Mouse (Mus musculus): ENCODE results near the gene Kif2a.
"Not testable (repeated sequence)": the region's sequence is repeated elsewhere in the genome, so short reads cannot be mapped to it uniquely, and the experiment has no call there.

The Kif2a gene

DNA sequence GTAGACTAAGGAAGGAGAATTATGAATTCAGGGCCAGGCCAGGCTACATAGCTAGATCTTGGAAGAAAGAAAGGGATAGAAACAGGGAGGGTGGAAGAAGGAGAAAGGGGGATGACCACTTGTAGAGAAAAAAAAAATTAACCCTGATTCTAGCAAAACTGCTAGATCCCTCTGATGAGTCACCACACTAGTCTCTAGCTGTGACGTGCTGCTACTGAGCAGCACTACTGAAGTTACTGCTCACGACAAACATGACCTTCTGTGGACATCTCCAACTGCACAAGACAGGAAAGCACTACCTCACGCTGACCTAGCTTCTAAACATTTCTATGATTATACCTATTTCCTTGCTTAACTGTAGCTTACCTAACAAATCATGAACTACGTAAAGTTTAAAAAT, 93.6 kb downstream of the Kif2a start:
- no peak for DNase-seq

DNA sequence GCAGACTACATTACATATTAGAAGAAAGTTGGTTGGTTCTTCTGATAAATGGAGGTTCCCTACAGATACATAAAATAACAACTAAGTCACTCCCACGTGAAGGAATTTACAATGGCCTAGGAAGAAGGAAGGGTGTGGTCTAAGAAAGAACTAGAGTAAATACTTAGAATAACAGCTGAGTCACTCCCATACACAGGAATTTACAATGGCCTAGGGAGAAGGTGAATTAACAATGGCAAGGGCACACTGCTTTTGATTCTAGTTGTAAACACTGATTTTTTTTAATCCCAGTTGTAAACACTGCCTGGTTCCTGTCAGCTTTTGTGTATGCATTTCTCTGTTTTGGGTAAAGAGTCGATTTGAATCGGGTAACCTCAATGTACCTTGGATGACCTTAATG, 96.0 kb downstream of the Kif2a start:
- DNase-seq: not testable (repeated sequence)

DNA sequence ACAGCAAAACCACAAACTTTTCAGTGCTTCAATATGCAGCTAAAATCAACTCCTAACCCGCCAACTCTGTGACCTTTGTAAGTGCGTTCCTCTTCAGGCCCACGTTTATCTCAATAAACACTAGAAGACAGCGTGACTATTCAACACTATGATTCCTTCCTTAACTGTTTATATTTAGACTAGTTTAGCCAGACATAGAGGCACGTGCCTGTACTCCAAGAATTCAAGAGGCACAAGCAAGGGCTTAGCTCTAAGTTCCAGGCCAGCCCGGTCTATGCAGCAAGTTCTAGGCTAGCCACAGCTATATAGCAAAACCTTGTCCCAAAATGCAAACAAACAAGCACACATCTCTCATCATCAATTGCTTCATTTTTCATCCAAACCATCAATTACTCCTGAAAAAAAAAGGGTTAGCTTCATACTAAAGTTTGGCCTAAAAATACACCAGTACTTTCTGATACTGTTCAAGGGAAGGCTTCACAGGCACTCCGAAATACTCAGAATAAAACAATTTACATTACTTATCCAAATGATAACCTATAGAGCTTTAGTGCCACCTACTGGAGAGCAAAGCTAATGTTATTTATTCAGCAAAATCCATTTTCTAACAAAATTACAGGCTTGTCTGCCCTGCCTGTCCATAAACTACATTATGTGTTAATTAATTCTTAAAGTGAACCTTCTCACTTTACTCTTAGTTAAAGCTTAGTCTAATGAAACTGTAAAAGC, 103.4 kb downstream of the Kif2a start:
- peak; percentile 11 for DNase-seq

DNA sequence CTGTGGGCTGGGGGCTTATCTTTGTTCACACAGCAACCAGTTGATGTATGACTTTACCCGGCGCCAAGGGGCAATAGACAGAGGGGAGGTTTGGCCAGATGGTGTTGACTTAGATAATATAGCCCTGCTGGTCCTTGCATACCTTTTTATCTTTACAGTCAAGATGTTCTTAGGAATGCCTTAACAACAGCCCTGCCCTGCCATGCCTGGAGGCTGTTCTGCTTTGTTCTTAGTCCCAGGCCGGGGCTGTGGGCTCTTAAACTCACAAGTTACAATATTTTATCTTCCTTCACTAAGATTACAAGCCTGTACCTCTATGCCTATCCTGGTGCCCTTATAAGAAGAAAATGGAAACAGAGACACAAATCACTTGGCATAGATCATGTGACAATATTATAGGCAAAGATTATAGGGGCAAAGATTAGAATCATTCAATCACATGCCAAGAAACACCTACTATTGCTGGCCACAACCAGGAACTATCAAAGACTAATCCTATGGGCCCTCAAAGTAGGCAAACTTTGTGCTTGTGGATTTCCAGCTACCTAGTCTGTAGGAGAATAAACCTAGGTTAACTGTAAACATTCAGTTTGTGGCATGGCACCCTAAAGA, 108.7 kb downstream of the Kif2a start:
- DNase-seq: no peak

DNA sequence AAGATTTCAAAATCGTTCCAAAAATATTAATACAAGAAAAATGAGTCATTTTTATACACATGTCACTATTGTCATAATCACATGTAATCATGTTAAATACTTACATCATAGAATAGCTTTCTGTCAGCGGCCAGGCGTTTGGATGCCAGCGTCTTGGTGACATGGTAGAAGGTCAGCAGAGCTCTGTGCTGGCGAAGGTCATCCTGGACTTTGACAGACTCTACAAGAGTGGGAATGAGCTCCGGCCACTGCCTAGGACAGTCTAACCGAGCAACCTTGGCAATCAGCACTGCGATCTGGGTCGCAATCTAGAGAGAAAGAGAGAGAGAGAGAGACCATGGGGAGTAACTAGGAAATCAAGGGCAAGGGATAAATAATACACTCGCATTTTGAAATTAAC, 111.8 kb downstream of the Kif2a start:
- DNase-seq: no peak

Data from lung, postnatal 10 days (tissue).